Mouse (Mus musculus): ENCODE measurements at regions not wholly inside any gene's neighbourhood (a gene's known extent, or its start where the extent isn't known, plus 50 kb on each side); places are given as distances from the start of the nearest gene placed in this dataset.
A peak's percentile ranks its signal among the peaks of the same experiment; 100 is the strongest.

DNA sequence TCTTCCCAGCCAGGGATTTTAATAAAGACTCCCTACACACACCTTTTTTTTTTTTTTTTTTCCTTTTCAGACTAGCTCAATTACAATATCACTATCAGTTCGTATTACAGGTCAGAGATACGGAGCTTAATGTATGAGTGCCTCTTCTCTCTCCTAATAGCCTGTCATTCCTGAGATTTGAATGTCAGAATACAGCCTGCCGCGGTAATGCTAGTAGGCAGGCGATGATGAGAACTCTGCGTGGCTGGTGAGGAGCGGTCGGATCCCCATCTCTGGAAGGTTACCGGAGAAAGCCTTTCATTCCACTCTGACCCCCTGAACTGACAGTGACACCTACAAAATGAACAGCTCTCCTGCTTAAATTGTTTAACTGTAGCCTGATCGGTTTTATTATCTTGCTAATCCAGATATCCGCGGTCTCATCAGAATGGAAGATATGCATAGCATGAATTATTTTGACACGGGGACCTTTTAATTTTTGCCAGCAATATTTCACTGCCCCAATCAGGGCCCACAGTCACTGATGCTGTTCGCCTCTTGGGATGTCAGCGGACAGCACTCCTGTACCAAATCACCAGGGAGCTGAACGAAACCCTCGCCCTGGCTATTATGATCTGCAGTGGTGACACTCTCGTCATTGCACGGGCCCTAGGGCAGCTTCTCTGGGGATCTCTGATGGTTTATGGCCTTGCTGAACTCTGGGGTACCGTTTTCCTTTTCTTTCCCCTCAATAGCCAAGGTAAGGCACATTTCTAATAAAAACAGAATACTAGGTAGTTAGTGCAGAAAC is 690.9 kb downstream of the 1700064H15Rik start:
- no peak for DNase-seq

DNA sequence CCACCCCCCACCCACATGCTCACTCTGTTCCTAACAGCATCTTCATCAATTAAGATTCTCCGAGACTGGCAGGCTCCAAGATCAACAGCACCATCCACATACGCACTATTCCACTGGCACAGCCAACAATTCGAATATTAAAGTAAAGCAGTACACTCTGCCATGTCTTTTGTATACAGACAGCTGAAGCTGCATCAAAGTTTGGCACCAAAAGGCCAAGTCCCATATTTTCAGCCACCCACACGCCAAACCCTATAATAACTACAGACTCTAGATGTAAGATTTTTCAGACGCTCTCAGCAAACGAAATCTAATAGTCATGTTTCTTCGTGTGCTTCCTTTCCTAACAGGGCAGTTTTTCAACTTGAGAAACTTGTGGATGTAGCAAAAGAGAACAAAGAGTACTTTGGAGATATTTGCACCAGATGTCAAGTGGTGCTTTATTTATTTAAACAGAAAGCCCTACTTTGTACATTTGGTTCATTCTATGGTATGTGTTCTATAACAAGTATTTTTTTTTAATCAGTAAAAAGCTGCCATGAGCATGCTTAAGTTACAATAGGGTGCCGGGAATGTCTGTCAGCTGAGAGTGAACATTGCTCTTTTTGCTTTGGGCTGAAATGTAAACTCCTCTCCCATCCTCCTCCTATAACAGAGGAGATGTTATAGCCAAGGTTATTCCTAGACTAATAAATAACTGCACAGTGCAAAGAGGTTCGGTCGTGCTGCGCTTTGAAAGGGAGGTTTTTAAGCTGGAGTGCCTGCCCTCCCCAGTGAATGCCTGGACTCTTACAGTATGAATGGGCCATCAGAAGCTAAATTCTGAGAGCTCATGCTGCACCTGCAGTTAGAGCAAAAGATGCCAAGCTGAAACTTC is 686.9 kb downstream of the 1700064H15Rik start:
- no peak for DNase-seq

DNA sequence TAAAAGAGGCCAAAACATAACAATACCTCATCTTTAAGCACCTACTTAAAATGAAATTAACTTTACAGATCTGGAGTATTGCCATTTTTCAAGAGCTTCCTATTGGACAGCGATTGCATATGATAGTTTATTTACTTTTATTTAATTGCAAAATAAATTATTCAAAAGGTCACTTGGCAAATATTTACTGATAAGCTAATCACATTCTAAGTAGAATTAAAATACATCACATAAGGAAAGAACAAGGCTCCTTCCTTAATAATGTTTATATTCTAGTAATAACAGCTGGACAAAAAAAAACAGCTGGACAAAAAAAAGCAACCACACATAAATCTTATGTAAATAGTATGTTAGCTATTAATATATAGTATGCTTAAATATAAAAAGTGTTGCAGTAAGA is 668.1 kb downstream of the 1700064H15Rik start:
- DNase-seq: no peak

DNA sequence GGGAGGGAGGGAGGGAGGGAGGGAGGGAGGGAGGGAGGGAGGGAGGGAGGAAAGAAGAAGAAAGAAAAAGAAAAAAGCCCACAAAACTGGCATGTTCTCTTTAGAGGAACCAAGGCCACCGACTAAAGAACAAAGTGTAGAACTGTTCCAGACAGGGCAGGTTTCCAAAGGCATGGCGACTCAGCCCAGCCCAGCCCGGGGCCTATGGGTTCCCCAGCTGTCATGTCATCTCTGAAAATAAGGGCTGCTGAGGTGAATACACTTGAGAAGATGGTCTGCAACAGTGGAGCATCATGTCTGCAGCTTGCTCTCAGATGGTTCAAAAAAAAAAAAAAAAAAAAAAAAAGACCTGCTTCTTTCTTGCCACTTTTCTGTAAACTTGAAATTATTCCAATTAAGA is 639.8 kb downstream of the 1700064H15Rik start:
- DNase-seq: no peak

DNA sequence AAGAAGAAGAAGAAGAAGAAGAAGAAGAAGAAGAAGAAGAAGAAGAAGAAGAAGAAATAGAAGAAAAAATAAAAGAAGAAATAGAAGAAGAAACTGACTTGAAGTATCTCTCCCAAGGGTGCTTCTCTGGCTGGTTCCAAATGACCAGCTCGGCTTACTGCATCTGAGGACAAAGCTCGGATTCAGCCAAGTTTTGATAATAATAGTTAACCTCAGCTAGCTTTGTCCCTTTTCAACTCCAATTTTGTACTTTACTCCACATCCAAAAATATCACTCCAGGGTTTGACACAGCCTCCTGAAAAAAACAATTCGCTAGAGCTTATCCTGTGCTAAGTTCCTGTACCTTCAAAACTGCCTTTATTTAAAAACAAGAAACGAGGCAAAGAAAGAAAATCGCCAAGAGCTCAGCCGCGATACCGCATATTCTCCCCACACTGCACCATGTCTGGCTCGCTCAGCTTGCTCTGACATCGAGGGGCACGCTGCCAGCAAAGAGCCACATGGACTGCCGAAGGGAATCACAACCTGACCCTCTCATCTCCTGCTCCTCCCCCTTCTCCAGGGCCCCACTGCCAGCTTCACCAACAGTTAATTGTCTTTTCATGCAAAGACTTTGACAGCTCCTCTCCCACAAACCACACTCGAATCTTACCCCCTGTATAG is 638.8 kb downstream of the 1700064H15Rik start:
- DNase-seq: peak; percentile 39

DNA sequence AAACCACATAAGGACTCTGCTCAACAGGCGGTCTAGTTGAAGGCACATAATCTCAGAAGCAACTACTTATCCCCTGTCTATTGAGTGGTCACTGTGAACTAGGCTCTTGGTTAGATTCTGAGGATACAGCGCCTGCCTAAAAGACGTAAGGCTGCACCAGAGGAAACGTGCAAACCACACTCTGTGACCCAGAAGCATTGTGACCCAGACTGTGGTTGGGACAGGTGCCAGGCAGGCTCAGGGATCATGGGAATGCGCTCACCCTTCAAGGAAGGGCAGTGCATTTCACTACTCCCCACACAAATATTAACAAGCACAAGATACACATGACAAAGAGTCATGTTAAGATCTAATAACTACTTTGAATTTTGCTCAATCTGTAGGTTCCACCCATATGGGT is 628.3 kb downstream of the 1700064H15Rik start:
- peak; percentile 55 for DNase-seq

DNA sequence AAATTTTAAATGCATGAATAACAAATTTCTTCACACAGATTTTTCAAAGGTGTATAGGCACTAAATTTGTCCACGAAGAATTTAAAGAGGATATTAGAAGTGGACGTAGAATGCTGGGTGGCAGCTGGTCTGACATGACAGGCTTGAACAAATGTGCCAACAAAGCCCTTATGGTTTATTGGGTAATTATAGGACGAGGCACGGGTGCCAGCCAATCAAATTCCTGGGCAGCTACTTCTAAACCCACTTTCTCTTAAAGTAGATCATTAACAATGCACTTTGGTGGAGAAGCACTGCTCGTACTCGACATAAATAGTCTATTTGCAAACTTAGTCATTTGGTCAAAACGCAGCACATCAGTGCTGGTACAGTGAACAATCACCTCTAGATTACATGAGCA is 626.4 kb downstream of the 1700064H15Rik start:
- no peak for DNase-seq

DNA sequence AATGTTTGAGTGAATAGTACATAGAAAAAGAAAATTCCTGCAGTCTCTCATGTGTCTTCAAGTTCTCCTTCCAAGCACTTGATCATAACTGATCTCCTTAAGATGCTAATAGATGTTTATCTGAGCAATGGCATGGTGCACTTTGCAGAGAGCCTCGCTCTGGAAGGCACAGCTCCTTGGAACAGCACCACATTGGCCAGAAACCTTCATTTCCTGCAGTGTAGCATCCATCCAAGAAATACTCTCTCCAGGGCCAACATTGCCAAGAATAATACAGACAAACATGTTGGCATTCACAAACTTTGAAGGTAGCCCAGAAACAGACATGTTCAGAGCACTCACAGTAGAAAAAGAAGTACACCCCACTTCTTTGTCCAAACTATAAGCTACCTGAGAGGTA is 623.7 kb downstream of the 1700064H15Rik start:
- DNase-seq: no peak

DNA sequence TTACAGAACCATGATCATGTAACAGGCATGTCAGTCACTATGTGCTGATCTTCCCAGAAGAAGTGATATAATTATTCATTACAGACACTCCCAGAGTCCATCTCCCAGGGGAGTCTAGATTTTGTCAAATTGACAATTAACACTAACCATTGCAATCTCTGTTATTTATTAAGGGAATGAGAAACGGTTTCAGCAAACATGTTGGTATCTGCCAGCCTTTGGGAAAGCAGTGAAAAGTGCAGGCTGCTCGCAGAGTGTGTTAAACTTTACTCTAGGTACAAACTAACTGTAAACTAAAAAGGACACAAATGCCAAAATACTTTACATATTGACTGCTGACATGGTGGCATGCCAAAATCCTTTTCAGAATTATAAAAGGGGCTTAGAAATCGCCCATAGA is 583.9 kb downstream of the 1700064H15Rik start:
- DNase-seq: no peak

DNA sequence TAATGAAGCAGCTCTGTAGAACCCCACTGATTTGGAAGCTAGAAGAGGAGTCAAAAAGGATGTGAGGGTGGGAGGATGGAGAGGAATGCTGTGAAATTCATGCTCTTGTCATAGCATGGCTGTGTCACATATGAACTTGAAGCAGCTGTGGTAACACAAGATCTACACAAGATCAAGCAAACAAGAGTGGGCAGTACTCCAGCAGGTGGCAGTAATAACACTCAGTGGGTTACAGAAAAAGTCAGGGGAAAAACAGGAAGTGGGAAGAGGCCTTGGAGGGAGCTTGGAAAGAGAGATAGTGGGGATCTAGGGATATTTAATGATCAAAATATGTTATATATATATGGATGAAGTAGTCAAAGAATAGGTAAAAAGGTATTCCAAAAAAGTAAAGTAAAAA is 582.5 kb downstream of the 1700064H15Rik start:
- no peak for DNase-seq

DNA sequence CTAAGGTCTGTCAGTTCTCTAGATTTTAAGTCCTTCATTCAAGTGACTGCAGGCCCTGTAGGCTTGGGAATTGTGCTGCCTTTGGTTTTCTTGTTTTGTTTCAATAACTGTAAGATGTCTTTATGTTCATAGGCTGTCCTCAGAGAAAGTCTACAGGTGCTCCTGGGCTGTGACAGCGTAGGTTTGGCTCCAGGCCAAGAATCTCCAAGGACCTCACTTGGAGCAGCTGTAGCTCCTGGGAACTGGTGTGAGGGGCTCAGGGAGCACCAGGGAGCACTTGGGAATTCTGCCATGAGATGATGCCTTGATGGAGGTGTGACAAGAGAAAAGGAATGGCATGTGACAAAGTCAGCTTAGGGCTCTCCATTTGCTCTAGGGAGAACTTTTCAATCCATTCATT is 581.9 kb downstream of the 1700064H15Rik start:
- DNase-seq: no peak

DNA sequence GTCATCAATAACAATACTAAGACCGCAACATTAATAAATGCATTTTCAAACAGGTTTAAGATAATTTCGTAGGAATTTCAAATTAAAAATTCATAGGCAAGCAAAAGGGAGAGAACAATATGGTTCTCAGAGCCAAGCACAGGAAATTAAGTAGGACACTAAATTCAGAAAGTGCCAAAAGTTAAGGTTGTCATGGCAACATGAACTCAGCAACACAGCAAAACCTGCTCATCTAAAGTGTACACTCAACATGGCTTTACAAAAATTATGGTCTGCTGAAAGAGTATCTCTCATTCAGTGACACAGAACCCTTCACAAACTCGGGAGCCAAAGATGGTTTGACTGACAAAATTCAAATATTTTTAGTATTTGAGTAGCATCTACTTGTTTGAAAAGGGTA is 572.5 kb downstream of the 1700064H15Rik start:
- no peak for DNase-seq

DNA sequence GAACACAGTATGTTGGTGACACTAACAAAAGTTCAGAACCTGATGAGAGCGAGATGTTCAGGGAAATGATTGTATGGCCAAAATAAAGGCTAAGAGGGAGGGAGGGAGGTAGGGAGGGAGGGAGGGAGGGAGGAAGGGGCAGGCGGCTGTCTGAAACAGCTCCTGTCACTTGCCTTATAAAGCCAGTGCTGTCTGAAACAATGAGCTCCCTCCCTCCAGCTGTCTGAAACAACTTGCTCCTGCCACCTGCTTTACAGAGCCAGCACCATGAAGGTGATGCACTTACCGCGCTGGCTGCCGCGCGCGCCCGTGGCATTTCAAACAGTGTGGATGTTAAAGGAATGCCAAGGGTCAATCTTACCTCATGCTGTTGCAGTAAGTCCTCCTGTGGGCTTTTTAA is 571.9 kb downstream of the 1700064H15Rik start:
- no peak for DNase-seq

DNA sequence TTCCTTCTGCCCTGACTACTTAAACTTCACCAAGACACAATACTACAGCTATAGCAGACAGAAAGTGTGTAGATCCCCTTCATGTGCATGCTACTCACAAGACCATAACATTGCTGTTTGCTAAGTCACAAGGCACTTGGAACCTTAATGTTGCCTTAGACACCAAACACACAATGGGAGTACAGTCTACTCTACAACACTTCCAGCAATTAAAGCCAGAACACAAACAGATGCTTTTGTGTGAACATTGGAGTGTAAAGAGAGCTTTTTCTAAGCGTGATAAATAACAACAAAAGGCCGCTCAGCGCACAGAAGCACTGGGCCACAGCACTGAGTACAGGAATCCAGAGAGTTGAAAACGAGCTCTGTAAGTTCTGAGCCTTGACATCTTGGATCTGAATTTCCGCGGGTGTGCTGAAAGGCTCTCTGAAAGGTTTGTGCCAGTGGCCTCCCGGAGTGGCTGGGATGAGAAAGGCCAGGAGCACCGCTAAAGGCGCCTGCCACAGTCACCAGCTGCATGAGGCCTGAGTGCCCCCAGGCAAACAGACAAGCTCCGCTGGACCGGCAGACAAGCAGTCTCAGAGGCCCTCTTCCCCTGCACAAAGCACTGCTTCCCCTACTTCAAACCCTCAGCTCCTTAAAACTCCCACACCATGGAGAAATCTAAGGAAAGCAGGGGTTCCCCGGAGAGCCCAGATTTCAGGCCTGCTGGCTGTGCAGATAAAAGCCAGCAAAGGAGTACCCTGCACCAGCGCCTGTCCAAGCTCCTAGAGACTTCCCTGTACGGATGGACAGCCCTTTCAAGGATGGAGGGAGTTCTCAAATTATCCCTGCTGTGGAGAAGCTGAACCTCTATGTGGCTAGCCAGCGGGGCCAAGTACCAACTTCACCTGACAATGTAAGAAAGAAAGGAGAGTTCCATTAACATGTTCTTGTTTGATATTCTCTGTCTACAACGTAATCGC is 568.3 kb downstream of the 1700064H15Rik start:
- DNase-seq: no peak

DNA sequence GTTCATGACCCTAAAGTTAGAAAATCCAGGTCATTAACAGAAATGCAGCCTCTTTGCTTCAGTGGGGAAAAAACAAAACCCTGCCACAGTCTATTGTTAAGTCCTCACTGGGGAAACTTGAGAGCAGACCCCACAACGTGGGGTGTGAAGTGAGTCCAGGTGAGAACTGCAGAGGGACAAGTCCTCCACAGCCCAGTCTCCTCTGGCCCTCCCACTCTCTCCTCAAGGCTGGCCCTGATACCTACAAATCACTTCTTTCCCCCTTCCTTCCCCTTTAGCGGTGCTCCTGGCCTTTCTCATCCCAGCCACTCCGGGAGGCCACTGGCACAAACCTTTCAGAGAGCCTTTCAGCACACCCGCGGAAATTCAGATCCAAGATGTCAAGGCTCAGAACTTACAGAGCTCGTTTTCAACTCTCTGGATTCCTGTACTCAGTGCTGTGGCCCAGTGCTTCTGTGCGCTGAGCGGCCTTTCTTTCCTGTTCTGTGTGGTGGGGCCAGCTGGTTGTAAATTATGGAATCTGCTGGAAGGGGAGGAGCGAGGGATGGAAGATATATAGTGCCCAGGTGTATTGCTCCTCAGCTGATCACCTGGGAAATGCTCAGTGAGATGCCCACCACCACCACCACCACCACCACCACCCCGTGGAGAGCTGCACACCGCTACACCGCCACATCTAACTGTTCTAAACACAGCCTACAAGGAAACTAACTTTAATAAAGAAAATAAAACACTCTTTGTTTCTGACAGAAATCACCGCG is 566.8 kb downstream of the 1700064H15Rik start:
- peak; percentile 13 for DNase-seq

DNA sequence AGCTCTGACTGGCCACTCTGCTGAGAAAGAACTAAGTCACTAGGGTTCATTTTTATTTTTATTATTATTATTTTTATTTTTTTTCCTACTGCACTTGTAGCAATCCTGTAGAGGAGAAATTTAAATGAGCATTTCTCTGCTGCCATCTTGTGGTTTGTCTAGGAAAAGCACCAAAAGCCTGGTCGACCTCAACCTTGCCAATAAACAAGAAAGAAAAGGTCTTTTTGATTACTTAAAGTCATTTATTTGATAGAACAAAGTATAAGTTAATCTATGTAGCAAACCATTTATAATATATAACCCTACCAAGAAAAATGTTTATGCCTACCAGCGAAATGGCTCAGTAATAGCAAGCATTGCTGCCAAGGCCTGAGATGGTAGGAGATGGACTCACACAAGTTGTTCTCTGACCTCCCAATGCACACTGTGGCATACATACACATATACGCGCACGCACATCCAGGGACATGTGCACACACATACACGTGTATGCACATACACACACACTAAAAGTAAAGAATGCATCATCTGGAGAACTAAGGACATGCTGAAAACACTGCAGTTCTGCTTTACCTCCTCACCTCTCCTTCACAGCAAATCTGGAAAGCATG is 566.1 kb downstream of the 1700064H15Rik start:
- peak; percentile 68 for DNase-seq

DNA sequence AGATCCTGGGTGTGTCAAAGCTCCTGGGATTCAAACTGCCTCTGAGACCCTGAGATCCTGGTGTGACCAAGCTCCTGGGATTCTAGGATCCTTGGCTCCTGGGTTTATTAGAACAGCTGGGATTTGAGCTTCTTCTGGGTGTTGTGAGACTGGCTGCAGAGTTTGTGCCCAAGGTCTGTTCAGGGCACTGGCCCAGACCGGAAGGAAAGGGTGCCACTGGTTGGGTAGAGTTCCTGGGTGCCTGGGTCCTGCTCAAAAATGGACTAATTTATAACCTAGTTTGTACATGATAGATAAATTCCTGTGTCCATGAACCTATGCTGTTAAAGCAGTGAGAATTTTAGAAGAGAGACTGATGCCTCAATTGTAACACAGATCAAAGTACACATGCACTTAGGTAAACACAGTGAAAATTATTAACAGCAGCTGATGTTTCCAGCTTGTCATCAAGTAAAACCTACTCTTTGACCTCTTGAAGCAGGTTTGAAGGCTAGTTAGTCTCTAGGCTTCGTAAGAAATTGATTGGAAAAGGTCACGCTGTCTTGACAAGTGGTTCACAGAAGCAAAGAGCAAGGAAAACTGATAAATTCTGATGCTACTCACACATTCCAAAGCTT is 561.2 kb downstream of the 1700064H15Rik start:
- no peak for DNase-seq
